Mouse (Mus musculus): ENCODE measurements around the gene Gm17581.
"Not testable (repeated sequence)": the region's sequence is repeated elsewhere in the genome, so short reads cannot be mapped to it uniquely, and the experiment has no call there.

Gm17581 gene

GRCm38 (mm10) chr2:155742211-155742610, 6.5 kb upstream of the Gm17581 start:
- DNase-seq (ENCODE audit: extremely low spot score, low read depth, low spot score), result no peak

GRCm38 (mm10) chr2:155737803-155738202, 2.1 kb upstream of the Gm17581 start:
- DNase-seq (ENCODE audit: extremely low spot score, low read depth, low spot score), result no peak

GRCm38 (mm10) chr2:155736936-155737335, 1.3 kb upstream of the Gm17581 start:
- DNase-seq (ENCODE audit: extremely low spot score, low read depth, low spot score), result no peak

- no peak for DNase-seq (ENCODE audit: extremely low spot score, low read depth, low spot score)
These were observed 586 bp downstream of the Gm17581 start for GRCm38 (mm10) chr2:155735080-155735479.

- peak; percentile 54 for DNase-seq (ENCODE audit: extremely low spot score, low read depth, low spot score)
These were observed 6.5 kb downstream of the Gm17581 start, which contains the start of gene Edem2 for GRCm38 (mm10) chr2:155729158-155729645. Gene Edem2, minus strand, starts transcription at chr2:155729475.

- no peak for DNase-seq (ENCODE audit: extremely low spot score, low read depth, low spot score)
These were observed 6.9 kb downstream of the Gm17581 start for GRCm38 (mm10) chr2:155728742-155729141.

- DNase-seq (ENCODE audit: extremely low spot score, low read depth, low spot score), result no peak
These were observed 7.8 kb downstream of the Gm17581 start for GRCm38 (mm10) chr2:155727764-155728395.

GRCm38 (mm10) chr2:155726302-155726701, 9.4 kb downstream of the Gm17581 start:
- DNase-seq (ENCODE audit: extremely low spot score, low read depth, low spot score), result no peak

- no peak for DNase-seq (ENCODE audit: extremely low spot score, low read depth, low spot score)
These were observed 11.1 kb downstream of the Gm17581 start for GRCm38 (mm10) chr2:155724526-155724925.

- DNase-seq (ENCODE audit: extremely low spot score, low read depth, low spot score), result no peak
These were observed 11.6 kb downstream of the Gm17581 start for GRCm38 (mm10) chr2:155724036-155724435.

GRCm38 (mm10) chr2:155720585-155720984, 15.1 kb downstream of the Gm17581 start:
- DNase-seq (ENCODE audit: extremely low spot score, low read depth, low spot score), result no peak

GRCm38 (mm10) chr2:155717082-155717990, 18.3 kb downstream of the Gm17581 start:
- DNase-seq (ENCODE audit: extremely low spot score, low read depth, low spot score), result no peak

GRCm38 (mm10) chr2:155710557-155710956, 25.1 kb downstream of the Gm17581 start:
- no peak for DNase-seq (ENCODE audit: extremely low spot score, low read depth, low spot score)

GRCm38 (mm10) chr2:155707251-155707650, 28.4 kb downstream of the Gm17581 start:
- no peak for DNase-seq (ENCODE audit: extremely low spot score, low read depth, low spot score)

GRCm38 (mm10) chr2:155703630-155704029, 32.0 kb downstream of the Gm17581 start:
- no peak for DNase-seq (ENCODE audit: extremely low spot score, low read depth, low spot score)

GRCm38 (mm10) chr2:155701399-155701919, 34.2 kb downstream of the Gm17581 start:
- no peak for DNase-seq (ENCODE audit: extremely low spot score, low read depth, low spot score)

GRCm38 (mm10) chr2:155698443-155698842, 37.2 kb downstream of the Gm17581 start:
- DNase-seq (ENCODE audit: extremely low spot score, low read depth, low spot score), result not testable (repeated sequence)

- DNase-seq (ENCODE audit: extremely low spot score, low read depth, low spot score), result no peak
These were observed 38.8 kb downstream of the Gm17581 start for GRCm38 (mm10) chr2:155696851-155697250.

- DNase-seq (ENCODE audit: extremely low spot score, low read depth, low spot score), result peak; percentile 57
These were observed 39.5 kb downstream of the Gm17581 start for GRCm38 (mm10) chr2:155696091-155696558.

GRCm38 (mm10) chr2:155695316-155695715, 40.4 kb downstream of the Gm17581 start:
- DNase-seq (ENCODE audit: extremely low spot score, low read depth, low spot score), result no peak

GRCm38 (mm10) chr2:155694564-155694963, 41.1 kb downstream of the Gm17581 start:
- no peak for DNase-seq (ENCODE audit: extremely low spot score, low read depth, low spot score)
